In the genomic region with DNA sequence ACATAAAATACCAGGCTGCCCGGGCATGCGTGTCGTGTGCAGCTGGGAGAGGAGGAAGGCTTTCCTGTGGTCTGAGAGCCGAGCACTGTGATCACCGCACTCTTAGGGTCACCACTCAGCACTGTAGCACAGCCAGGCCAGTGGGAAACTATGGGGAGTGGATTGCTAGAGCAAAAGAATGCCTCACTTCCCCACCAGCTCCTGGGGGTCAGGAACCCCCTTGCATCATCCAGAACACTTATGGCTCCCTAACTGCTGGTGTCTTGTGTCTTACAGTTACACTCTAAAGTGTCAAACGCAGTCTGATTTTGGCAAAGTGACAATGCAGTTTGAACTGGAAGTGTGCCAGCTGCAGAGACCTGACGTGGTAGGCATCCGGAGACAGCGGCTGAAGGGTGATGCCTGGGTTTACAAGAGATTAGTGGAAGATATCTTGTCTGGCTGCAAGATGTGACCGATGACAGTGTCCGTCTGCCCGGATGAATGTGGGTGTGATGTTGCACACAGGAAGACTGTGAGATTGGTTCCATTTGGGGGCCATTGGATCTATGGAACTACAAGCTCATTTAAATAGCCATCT, we compare ENCODE assay signal across 14 mouse cellular contexts.
A peak's percentile ranks its signal among the peaks of the same experiment; 100 is the strongest.
DNase-seq lines count a peak whose midpoint lies in the region; ATAC-seq and TF ChIP-seq lines count a peak whose summit lies in the region.
"Had no signal": no experiment of that assay in that cellular context is flagged by ENCODE, and none has a peak within 500 bp of the region (broad histone marks: within the 10 kb centered on the region; RNA-seq: fewer than 3 reads in every experiment).

No protein-coding gene starts in this region.

- no peak overlapping the region for H3K4me2 ChIP-seq in kidney, postnatal 0 days (ENCODE audit: low read length)
- no peak overlapping the region for H3K4me2 ChIP-seq in kidney, embryonic 15.5 days
- H3K4me2 ChIP-seq: embryonic facial prominence, embryonic 13.5 days; hindbrain, embryonic 12.5 days; stomach, embryonic 15.5 days had no signal

- H3K36me3 ChIP-seq in kidney, postnatal 0 days (ENCODE audit: insufficient read depth, low read length) = no peaks in the 10 kb centered on the region
- H3K36me3 ChIP-seq in kidney, embryonic 15.5 days = peaks cover 20% of the 10 kb centered on the region; the same call in 1 of the 2 replicates
- H3K36me3 ChIP-seq: hindbrain, embryonic 12.5 days had no signal

- H3K4me1 ChIP-seq in kidney, postnatal 0 days (replicated peaks; ENCODE audit: insufficient read depth, low read length) = no peaks in the 10 kb centered on the region
- H3K4me1 ChIP-seq in kidney, embryonic 15.5 days = 0 out of 2 replicates have a peak, but pooled peaks cover 3% of the 10 kb centered on the region
- H3K4me1 ChIP-seq: embryonic facial prominence, embryonic 13.5 days; hindbrain, embryonic 12.5 days; stomach, embryonic 15.5 days had no signal

- no peaks in the 10 kb centered on the region for H3K9me3 ChIP-seq in kidney, postnatal 0 days (replicated peaks; ENCODE audit: low read length)
- H3K9me3 ChIP-seq in kidney, embryonic 15.5 days (replicated peaks) = no peaks in the 10 kb centered on the region
- H3K9me3 ChIP-seq: embryonic facial prominence, embryonic 13.5 days; hindbrain, embryonic 12.5 days; stomach, embryonic 15.5 days had no signal

- H3K4me3 ChIP-seq in kidney, postnatal 0 days (replicated peaks; ENCODE audit: low read depth, low read length) = no peak overlapping the region
- H3K4me3 ChIP-seq in kidney, embryonic 15.5 days (replicated peaks) = no peak overlapping the region
- H3K4me3 ChIP-seq: embryonic facial prominence, embryonic 13.5 days; hindbrain, embryonic 12.5 days; stomach, embryonic 15.5 days had no signal

- ATAC-seq in kidney, postnatal 0 days (replicated peaks; ENCODE audit: low FRiP score, low read depth) = no peak
- ATAC-seq in kidney, embryonic 15.5 days (replicated peaks; ENCODE audit: low FRiP score) = no peak
- ATAC-seq: liver, postnatal 0 days had no signal

- H3K27ac ChIP-seq in kidney, postnatal 0 days = no peak overlapping the region
- H3K27ac ChIP-seq in kidney, embryonic 15.5 days = no peak overlapping the region
- H3K27ac ChIP-seq: embryonic facial prominence, embryonic 13.5 days; hindbrain, embryonic 12.5 days; stomach, embryonic 15.5 days had no signal

- peak; percentile 52 for DNase-seq in adrenal gland, postnatal 14 days
- DNase-seq in adrenal gland, adult 18-20 months (ENCODE audit: low spot score in 2 of 2) = no peak
- peak; percentile 7 for DNase-seq in kidney, postnatal 0 days (ENCODE audit: low spot score)
- peak; percentile 10 for DNase-seq in retina, postnatal 1 day
- DNase-seq in retina, embryonic 14.5 days (ENCODE audit: low spot score) = no peak
- peak; percentile 3 for DNase-seq in retina, postnatal 7 days (ENCODE audit: low read depth, low spot score)
- no peak for DNase-seq in urinary bladder, adult 18-20 months (ENCODE audit: low spot score in 2 of 2)
- DNase-seq: adrenal gland, adult 8-10 months; cerebellum, adult 9-10 months; liver, postnatal 0 days had no signal

- no peak overlapping the region for H3K9ac ChIP-seq in kidney, postnatal 0 days (ENCODE audit: low read depth, low read length)
- H3K9ac ChIP-seq in kidney, embryonic 15.5 days = no peak overlapping the region
- H3K9ac ChIP-seq: embryonic facial prominence, embryonic 13.5 days; hindbrain, embryonic 12.5 days; liver, postnatal 0 days; stomach, embryonic 15.5 days had no signal

- no peaks in the 10 kb centered on the region for H3K27me3 ChIP-seq in kidney, postnatal 0 days (ENCODE audit: insufficient read depth, low read length)
- no peaks in the 10 kb centered on the region for H3K27me3 ChIP-seq in kidney, embryonic 15.5 days
- H3K27me3 ChIP-seq: embryonic facial prominence, embryonic 13.5 days; hindbrain, embryonic 12.5 days; stomach, embryonic 15.5 days had no signal

- 57% methylated on average over 12 of the region's 12 CpGs for WGBS in kidney, postnatal 0 days
- 66% methylated on average over 12 of the region's 12 CpGs for WGBS in kidney, embryonic 15.5 days

- no peak for TF ChIP-seq CTCF in kidney, postnatal 0 days (IDR thresholded peaks at IDR 0.05; ENCODE audit: low read depth)

Comparison
In these comparisons a context has a peak if more than half of its experiments do, and no peak if none do; other contexts are left out.
1. DNase-seq: peak in adrenal gland, postnatal 14 days (single experiment), kidney, postnatal 0 days (single experiment), retina, postnatal 1 day (single experiment) and retina, postnatal 7 days (single experiment); none in adrenal gland, adult 18-20 months (0 of 2), retina, embryonic 14.5 days (single experiment) and urinary bladder, adult 18-20 months (0 of 2).